Mouse (Mus musculus): ENCODE results near the gene Pcolce2. TPM values are rescaled to one million over a fixed set of nuclear protein-coding genes. Genes with fewer than 3 reads are reported as not detected.

Pcolce2 gene
- polyA plus RNA-seq, 1 experiment from 2014 or later, result 1.3 TPM

DNA sequence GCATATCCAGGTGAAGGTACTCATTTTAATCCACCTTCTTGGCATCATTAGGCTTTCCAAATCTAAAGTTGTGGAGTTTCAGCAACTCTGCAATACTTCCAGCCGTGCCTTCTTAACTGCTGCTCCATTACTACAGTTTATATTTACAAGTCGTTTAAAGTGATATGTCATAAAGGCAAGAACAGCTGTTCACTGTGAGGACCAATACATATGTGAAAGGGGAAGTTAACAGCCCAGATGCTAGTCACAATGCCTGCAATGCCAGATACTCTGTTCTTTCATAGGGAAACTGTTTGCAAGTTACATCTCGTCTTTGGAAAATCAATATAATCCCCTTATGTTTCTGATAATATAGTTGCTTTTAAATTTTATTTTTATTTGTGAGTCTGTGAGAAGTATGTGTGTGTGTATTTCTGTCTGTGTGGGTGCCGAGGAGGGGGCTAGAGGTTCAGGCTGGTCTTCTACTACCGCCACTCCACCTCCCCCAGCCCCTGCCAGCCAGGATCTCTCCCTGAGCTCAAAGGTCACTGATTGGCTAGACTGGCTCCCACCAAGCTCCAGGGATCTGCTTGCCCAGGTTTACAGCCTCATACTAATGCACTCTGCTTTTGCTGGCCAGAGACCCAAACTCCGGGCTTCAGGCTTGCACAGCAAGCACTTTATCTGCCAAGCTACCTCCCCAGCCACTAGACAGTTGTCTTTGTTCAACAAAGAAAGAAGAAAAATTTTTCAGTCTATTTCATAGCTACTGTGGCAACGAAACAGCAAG, 107.6 kb downstream of the Pcolce2 start:
- Histone ChIP-seq H3K27me3 (replicated peaks) (peaks cover 6% of the 10 kb centered on the region; the same call in 1 of the 2 replicates), H3K4me2 (no peak overlapping the region), H3K9ac (no peak overlapping the region), H3K36me3 (no peaks in the 10 kb centered on the region), H3K27ac (no peak overlapping the region), H3K4me1 (peaks cover 10% of the 10 kb centered on the region; the same call in 1 of the 2 replicates), H3K4me3 (replicated peaks) (no peak overlapping the region), H3K9me3 (no peaks in the 10 kb centered on the region)
- no peak for ATAC-seq (ENCODE audit: insufficient read depth, low FRiP score, low read depth)
- WGBS, result 52% methylated on average over 7 of the region's 7 CpGs

DNA sequence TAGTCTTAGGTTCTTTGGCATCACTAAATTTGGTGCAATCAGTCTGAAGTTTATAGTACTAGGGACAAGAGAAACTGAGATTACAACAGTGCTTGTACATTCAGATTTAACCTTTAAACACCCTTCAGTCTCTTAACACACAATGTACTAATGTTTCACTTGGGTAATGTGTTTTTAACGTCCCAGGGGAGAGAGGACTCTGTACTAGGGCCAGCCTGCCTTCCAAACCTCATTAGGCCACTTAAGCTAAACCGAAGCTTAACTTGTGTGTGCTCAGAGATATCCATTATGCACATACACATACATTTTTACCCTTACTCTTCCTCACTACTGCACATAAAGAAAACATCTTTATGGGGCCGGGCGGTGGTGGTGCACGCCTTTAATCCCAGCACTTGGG, 109.9 kb downstream of the Pcolce2 start:
- H3K9ac ChIP-seq, result no peak overlapping the region
- no peak overlapping the region for H3K4me2 ChIP-seq
- H3K4me3 ChIP-seq (replicated peaks), result no peak overlapping the region
- no peak for ATAC-seq (ENCODE audit: insufficient read depth, low FRiP score, low read depth)
- no peak overlapping the region for H3K27ac ChIP-seq
- H3K9me3 ChIP-seq, result no peaks in the 10 kb centered on the region
- WGBS, result 80% methylated on average over 5 of the region's 5 CpGs
- H3K4me1 ChIP-seq, result peaks cover 10% of the 10 kb centered on the region; the same call in 1 of the 2 replicates
- peaks cover 6% of the 10 kb centered on the region; the same call in 1 of the 2 replicates for H3K27me3 ChIP-seq (replicated peaks)
- no peaks in the 10 kb centered on the region for H3K36me3 ChIP-seq

Other genes with a start within 250 kb of the Pcolce2 start
- 8.4 and 10.6 TPM in 2 replicates for gene Chst2, start 230.9 kb upstream of the Pcolce2 start, polyA plus RNA-seq (2015; fragmentation: Nextera tagmentation; extraction: Ambion mirVana)
- gene U2surp, start 125.6 kb upstream of the Pcolce2 start, polyA plus RNA-seq (2015; fragmentation: Nextera tagmentation; extraction: Ambion mirVana), result 123 and 140 TPM in 2 replicates
- gene Paqr9, start 77.9 kb upstream of the Pcolce2 start, polyA plus RNA-seq (2015; fragmentation: Nextera tagmentation; extraction: Ambion mirVana), result 0.61 and 1.3 TPM in 2 replicates
- 2.5 and 2.7 TPM in 2 replicates for gene Trpc1, start 112.8 kb downstream of the Pcolce2 start, polyA plus RNA-seq (2015; fragmentation: Nextera tagmentation; extraction: Ambion mirVana)
- 32.5 and 36.7 TPM in 2 replicates for gene Pls1, start 207.7 kb downstream of the Pcolce2 start, polyA plus RNA-seq (2015; fragmentation: Nextera tagmentation; extraction: Ambion mirVana)
- 13.0 and 13.3 TPM in 2 replicates for gene Atr, start 220.0 kb downstream of the Pcolce2 start, polyA plus RNA-seq (2015; fragmentation: Nextera tagmentation; extraction: Ambion mirVana)